Mouse (Mus musculus): Measurements from ENCODE around the gene Pgm2l1. TPM values are rescaled to one million over a fixed set of nuclear protein-coding genes. Genes with fewer than 3 reads are reported as not detected.

The Pgm2l1 gene
- polyA plus RNA-seq, 1 experiment from 2014 or later, result 1.8 TPM

- H3K4me1 ChIP-seq (replicated peaks), result peaks cover 25% of the 10 kb centered on the region
- H3K27me3 ChIP-seq, result no peaks in the 10 kb centered on the region
- WGBS (ENCODE audit: insufficient replicate concordance), result 74% methylated on average over 5 of the region's 5 CpGs
- peak; percentile 80 for ATAC-seq (ENCODE audit: insufficient read depth)
- no peak overlapping the region for H3K9ac ChIP-seq
- no peaks in the 10 kb centered on the region for H3K36me3 ChIP-seq (replicated peaks)
- H3K4me3 ChIP-seq (replicated peaks), result no peak overlapping the region
- H3K4me2 ChIP-seq, result peak overlapping the region; percentile 27; the same call in 1 of the 2 replicates
- no peaks in the 10 kb centered on the region for H3K9me3 ChIP-seq (replicated peaks)
- H3K27ac ChIP-seq (replicated peaks), result no peak overlapping the region; the same call in 1 of the 2 replicates
Measured at GRCm38 (mm10) chr7:100317534-100317933, 90.3 kb downstream of the Pgm2l1 start.

DNA sequence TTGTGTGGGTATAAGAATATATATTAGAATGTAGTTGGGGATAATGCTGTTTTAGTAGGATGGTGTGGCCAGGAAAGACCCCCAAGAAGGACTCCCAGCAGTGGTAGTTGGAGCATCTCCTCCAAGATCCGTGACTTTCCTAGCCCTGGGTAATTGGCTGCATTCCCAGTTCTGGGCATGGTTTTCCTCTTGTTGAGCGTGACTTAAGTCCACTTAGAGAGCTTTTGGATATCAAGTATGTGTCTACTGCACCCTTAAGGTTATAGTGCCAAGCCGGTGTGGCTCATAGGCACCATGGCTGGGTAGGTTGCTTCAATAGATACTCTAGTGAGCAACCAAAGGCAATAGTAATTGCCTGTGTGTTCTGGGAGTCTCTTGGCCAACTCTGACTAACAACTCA lies 96.5 kb downstream of the Pgm2l1 start:
- Histone ChIP-seq H3K4me1 (replicated peaks) (no peaks in the 10 kb centered on the region), H3K4me2 (no peak overlapping the region), H3K36me3 (replicated peaks) (peaks cover 8% of the 10 kb centered on the region; the same call in 1 of the 2 replicates), H3K27ac (replicated peaks) (no peak overlapping the region), H3K9ac (no peak overlapping the region), H3K4me3 (replicated peaks) (no peak overlapping the region), H3K27me3 (no peaks in the 10 kb centered on the region), H3K9me3 (replicated peaks) (no peaks in the 10 kb centered on the region)
- ATAC-seq (ENCODE audit: insufficient read depth), result no peak
- 77% methylated on average over 3 of the region's 3 CpGs for WGBS (ENCODE audit: insufficient replicate concordance)

DNA sequence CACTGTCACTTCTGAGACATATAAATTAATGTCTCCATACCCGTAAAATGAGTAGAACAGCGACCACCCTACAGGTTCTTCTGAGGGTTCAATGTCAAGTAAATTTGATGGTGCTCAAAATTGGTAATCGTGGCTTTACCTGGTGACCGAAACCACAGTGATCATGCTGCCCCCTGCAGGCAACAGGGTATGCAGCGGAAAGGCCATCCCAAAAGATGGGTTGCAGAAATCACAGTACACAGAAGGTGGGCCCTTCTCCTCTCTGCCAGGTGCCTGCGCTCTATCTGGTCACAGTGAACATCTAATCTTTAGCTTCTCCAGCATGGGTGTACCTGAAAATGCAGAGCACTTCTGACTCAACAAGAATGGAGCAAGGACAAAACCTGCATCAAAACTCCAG lies 98.3 kb downstream of the Pgm2l1 start:
- H3K27me3 ChIP-seq, result no peaks in the 10 kb centered on the region
- no peak overlapping the region for H3K27ac ChIP-seq (replicated peaks)
- peaks cover 21% of the 10 kb centered on the region; the same call in 1 of the 2 replicates for H3K36me3 ChIP-seq (replicated peaks)
- ATAC-seq (ENCODE audit: insufficient read depth), result no peak
- no peaks in the 10 kb centered on the region for H3K4me1 ChIP-seq (replicated peaks)
- H3K4me2 ChIP-seq, result no peak overlapping the region
- no peak overlapping the region for H3K4me3 ChIP-seq (replicated peaks)
- no peaks in the 10 kb centered on the region for H3K9me3 ChIP-seq (replicated peaks)
- no peak overlapping the region for H3K9ac ChIP-seq
- 63% methylated on average over 6 of the region's 6 CpGs for WGBS (ENCODE audit: insufficient replicate concordance)

- Histone ChIP-seq H3K27me3 (no peaks in the 10 kb centered on the region), H3K4me3 (replicated peaks) (no peak overlapping the region), H3K4me1 (replicated peaks) (no peaks in the 10 kb centered on the region), H3K27ac (replicated peaks) (no peak overlapping the region), H3K4me2 (no peak overlapping the region), H3K9ac (no peak overlapping the region), H3K36me3 (replicated peaks) (peaks cover 33% of the 10 kb centered on the region), H3K9me3 (replicated peaks) (no peaks in the 10 kb centered on the region)
- no peak for ATAC-seq (ENCODE audit: insufficient read depth)
- 74% methylated on average over 7 of the region's 7 CpGs for WGBS (ENCODE audit: insufficient replicate concordance)
Measured at GRCm38 (mm10) chr7:100327514-100327913, 100.3 kb downstream of the Pgm2l1 start.

Other genes with a start within 250 kb of the Pgm2l1 start
- 1.6 and 2.0 TPM in 2 replicates for gene Rnf169, start 246.9 kb upstream of the Pgm2l1 start, polyA plus RNA-seq (2015; fragmentation: Nextera tagmentation; extraction: Ambion mirVana)
- not detected in 2 replicates for gene Chrdl2, start 221.2 kb upstream of the Pgm2l1 start, polyA plus RNA-seq (2015; fragmentation: Nextera tagmentation; extraction: Ambion mirVana)
- gene Pold3, start 105.8 kb upstream of the Pgm2l1 start, polyA plus RNA-seq (2015; fragmentation: Nextera tagmentation; extraction: Ambion mirVana), result 41.6 and 43.7 TPM in 2 replicates
- 4.2 and 5.4 TPM in 2 replicates for gene Lipt2, start 68.1 kb upstream of the Pgm2l1 start, polyA plus RNA-seq (2015; fragmentation: Nextera tagmentation; extraction: Ambion mirVana)
- gene Kcne3, start 50.9 kb upstream of the Pgm2l1 start, polyA plus RNA-seq (2015; fragmentation: Nextera tagmentation; extraction: Ambion mirVana), result 1.2 and 1.8 TPM in 2 replicates
- gene P4ha3, start 58.1 kb downstream of the Pgm2l1 start, polyA plus RNA-seq (2015; fragmentation: Nextera tagmentation; extraction: Ambion mirVana), result 1.0 and 1.2 TPM in 2 replicates
- gene C2cd3, start 144.8 kb downstream of the Pgm2l1 start, polyA plus RNA-seq (2015; fragmentation: Nextera tagmentation; extraction: Ambion mirVana), result 8.7 and 9.8 TPM in 2 replicates
- 24.1 and 32.7 TPM in 2 replicates for gene Ppme1, start 144.9 kb downstream of the Pgm2l1 start, polyA plus RNA-seq (2015; fragmentation: Nextera tagmentation; extraction: Ambion mirVana)
- gene Ucp3, start 245.6 kb downstream of the Pgm2l1 start, polyA plus RNA-seq (2015; fragmentation: Nextera tagmentation; extraction: Ambion mirVana), result 0.06 TPM in 1 of 2 replicates, not detected in the other